Mouse (Mus musculus): ENCODE results near the gene Cyb561d1.
"Not testable (repeated sequence)": the region's sequence is repeated elsewhere in the genome, so short reads cannot be mapped to it uniquely, and the experiment has no call there.

Cyb561d1 gene

DNA sequence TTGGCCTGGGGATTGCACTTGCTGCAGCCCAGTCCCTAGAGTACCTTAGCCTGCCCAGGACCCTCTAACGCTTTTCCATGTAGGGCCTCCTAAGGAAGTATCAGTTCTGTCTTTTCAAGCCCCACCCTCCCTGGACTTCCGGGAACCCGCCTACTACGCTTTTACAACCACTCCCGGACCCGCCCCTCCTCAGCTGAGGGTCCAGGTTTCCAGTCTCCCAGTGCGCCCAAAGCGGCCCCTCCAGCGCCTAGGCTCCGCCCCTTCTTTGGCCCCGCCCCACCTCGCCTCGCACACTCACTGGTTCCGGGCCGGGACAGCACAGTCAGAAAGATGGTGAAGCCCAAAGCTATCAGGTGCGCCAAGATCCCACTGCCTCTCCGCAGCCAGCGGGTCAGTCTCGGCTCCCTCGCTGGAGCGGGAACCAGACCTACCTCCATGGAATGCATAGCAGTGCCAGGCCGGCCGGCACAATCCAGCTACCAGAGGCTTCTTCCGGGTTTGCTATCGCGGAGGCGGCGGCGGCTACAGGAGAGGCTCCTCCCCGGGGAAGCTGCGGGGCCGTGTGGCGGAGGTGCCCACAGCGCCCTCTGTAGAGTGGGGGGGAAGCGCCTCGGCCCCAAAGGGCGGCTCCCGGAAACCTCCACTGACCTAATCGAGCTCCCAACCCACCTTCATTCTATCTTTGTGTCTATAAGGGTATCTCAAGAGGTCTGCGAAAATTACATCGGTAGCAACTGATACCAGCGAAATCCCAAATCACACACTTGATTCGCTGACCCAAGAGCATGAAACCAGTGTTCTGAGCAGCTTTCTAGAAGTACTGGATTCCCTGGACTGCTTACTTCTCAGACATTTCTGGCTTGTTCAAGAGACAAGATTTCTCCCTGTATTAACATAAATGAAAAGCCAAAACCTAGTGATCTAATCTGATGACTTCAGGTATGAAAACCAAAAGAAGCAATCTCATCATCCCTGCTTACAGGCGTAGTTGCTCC, at the start of gene Cyb561d1:
Gene Cyb561d1, minus strand, starts transcription at position 884 of the 995 bp plus-strand sequence.
- in situ Hi-C loops (cut with MboI, MseI): no loop called here

- in situ Hi-C loops (cut with MboI, MseI): loop anchor here in 1 of 2 experiments (5.0 kb wide), 1 partner anchor 80 kb away; no protein-coding TSS in a partner anchor
Measured at GRCm38 (mm10) chr3:108246857-108247256, 45.8 kb upstream of the Cyb561d1 start.

DNA sequence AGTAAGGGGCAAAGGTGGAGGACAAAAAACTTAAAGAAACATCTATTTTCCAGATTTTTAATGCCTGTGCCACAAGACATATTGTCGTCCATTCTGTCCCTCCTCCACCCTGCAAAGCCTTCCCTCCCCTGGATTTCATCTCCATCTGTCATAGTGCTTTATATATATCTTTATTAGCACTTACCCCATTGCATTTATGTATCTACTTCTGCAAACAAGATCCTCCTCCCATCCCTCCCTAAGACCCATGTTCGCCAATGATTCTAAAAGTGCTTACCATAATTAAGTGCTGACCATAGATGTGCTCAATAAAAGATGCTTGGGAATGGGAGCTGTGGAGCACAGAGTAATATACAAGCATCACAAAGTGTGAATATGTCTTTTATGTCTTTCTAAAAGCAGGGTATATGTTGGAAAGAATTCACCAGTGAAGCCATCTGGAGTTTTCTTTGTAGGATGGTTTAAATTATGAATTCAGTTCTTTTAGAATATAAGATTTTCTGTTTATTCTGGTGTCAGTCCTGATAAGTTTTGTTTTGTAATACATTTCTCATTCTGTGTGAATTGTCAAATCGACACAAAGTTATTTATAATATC, 40.3 kb upstream of the Cyb561d1 start:
- in situ Hi-C loops (cut with MboI, MseI): no loop called here

DNA sequence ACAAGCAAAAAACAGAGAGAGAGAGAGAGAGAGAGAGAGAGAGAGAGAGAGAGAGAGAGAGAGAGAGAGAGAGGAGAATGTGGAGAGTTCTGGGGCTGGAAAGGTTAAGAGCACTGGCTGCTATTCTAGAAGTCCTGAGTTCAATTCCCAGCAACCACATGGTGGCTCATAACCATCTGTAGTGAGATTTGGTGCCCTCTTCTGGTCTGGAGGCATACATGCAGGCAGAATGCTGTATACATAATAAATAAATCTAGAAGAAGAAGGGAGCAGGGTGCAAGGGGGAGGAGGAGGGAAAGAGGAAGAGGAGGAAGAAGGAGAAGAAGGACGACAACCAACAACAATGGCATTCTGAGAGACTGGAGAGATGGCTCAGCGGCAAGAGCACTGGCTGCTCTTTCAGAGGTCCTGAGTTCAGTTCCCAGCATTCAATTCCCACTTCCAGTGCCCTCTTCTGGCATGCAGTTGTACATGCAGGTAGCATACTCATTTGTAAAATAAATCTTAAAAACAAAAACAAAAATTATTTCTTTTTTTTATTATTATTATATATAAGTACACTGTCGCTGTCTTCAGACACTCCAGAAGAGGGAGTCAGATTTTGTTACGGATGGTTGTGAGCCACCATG, 36.6 kb upstream of the Cyb561d1 start:
- in situ Hi-C loops (cut with MboI, MseI): not testable (repeated sequence)

GRCm38 (mm10) chr3:108231646-108232045, 30.6 kb upstream of the Cyb561d1 start:
- in situ Hi-C loops (cut with MboI, MseI): no loop called here

DNA sequence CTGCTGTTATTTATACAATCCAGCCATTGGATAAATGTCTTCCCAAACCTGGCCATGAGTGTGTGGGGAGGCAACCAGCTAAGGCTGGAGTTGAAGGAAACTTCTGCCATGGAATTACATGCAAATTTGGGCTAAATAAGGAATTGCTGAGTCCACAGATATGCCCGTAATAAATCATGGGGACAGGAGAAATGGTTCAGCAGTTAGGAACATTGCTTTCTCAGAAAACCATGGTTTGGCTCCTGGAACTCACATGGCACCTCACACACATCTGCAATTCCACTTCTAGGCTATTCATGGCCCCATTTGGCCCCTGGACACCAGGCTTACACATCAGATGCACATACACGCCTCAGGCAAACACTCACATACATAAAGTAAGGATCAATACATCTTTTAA, 26.5 kb upstream of the Cyb561d1 start:
- in situ Hi-C loops (cut with MboI, MseI): no loop called here

DNA sequence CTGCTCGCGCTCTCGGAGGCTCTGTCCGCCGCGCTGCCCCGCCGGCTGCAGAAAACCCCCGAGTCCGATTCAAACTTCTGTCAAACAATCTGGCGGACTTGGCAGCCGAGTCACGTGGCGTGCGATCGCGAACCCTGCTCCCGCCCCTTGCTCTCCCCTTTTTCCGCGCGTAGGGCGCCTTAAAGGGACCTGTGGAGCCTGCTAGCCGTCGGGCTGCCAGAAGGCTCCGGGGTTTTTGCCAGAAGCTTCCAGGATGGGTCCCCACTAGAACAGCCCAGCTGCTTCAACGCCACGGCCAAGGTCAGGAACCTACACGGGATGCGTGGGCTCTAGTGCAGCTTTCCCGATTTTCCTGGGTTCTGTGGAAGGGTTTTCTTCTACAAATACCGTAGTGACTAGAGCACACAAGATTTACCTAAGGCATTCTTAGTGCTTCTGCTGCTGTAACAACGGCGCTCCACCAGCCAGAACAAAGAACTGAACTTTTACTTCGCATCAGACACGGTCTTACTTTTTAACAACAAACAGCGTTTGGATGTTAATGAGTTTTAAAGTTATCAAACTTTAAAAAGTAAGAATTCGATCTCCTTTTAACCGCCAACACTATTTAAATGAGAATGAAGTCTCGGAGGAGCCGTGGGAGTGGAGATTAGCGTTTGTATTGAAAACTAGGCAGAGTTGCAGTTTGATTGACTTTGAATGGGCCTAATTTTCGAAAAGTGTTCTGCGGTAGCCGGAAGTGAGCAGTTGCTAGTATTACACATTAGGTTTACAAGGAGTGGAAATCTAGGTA, 25.7 kb upstream of the Cyb561d1 start, which contains the start of gene Sypl2:
Gene Sypl2, minus strand, starts transcription at position 91 of the 793 bp plus-strand sequence.
- in situ Hi-C loops (cut with MboI, MseI): no loop called here

GRCm38 (mm10) chr3:108225711-108226557, 24.9 kb upstream of the Cyb561d1 start:
- in situ Hi-C loops (cut with MboI, MseI): no loop called here

GRCm38 (mm10) chr3:108220661-108221060, 19.6 kb upstream of the Cyb561d1 start:
- in situ Hi-C loops (cut with MboI, MseI): no loop called here

GRCm38 (mm10) chr3:108214734-108215133, 13.7 kb upstream of the Cyb561d1 start:
- in situ Hi-C loops (cut with MboI, MseI): no loop called here

- in situ Hi-C loops (cut with MboI, MseI): no loop called here
Measured at GRCm38 (mm10) chr3:108212406-108212805, 11.4 kb upstream of the Cyb561d1 start.

DNA sequence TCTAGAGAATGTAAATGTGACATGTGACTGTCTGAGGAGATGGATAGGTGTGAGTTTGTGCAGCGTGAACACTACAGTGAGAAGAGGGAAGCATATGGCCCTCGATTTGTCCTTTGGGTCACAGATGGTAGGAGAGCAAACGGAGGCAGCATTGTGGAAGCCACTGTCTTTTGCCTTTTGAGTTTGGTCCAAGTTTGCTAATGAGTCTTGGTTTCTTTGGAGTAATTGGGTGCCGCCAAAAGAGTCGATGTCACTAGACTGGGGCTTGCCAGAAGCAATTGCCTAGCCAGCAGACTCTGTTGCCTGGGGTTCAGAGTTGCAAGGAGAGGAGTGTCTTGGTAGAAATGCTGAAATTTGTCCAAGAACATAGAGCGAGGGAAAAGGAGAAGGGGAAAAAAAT, 10.8 kb upstream of the Cyb561d1 start:
- in situ Hi-C loops (cut with MboI, MseI): no loop called here

- in situ Hi-C loops (cut with MboI, MseI): no loop called here
Measured at GRCm38 (mm10) chr3:108210771-108211139, 9.7 kb upstream of the Cyb561d1 start, which contains the start of gene Atxn7l2. Atxn7l2 (minus strand) TSS chr3:108210934.

DNA sequence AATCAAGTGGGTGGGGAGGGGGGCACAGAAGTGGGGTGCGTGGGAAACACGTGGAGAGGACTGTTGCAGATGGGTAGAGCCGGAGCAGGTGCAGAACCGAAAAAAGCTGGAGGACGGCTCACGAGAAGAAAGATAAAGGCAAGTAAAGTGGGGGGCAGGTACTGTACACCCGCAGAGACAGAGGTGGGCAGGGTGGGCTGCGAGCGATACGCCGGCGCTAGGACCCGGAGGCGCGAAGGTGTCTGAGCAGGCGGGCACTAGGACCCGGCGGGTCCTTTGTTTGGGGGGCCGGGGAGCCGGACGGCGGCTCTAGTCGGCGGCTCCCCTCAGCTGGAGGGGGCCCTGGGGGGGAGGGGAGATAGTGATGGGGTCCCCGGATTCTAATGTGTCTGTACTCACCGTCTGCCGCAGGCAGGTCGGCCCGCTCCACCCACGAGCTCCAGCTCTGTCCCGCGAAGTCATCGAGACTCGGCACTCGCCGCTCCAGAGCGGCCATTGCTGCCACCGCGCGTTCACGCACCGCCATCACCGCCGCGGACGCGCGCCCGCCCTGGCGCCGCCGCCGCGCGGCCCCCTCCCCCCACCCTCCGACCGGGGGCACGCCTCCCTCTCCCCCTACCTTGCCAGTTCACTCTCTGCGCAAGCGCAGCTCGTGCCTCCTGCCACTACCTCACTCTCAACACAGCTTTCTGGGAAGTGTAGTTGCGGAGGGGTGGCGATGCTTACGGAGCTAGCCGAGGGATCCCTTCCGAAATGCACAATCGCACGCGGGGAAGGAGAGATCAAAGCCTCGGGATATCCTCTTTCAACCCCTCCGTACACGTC, 9.1 kb upstream of the Cyb561d1 start:
- in situ Hi-C loops (cut with MboI, MseI): no loop called here

DNA sequence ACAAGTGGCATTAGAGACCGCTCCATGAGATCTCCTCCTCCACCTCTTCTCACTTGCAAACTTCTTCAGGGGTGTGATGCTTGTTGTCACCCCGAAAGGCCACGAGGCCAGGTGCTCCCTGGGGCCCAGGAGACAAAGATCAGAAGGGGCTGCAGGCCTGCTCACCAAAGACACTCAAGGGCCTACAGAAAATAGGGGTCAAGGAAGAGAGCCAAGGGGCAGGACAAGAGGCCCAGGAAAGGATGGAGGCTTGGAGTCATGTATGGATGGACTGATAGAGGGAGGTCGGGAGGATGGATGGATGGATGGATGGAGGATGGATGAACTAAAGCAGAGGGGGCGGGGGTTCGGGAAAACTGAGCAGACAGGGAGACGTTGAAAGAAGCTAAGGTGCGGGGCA, 8.5 kb upstream of the Cyb561d1 start:
- in situ Hi-C loops (cut with MboI, MseI): no loop called here

DNA sequence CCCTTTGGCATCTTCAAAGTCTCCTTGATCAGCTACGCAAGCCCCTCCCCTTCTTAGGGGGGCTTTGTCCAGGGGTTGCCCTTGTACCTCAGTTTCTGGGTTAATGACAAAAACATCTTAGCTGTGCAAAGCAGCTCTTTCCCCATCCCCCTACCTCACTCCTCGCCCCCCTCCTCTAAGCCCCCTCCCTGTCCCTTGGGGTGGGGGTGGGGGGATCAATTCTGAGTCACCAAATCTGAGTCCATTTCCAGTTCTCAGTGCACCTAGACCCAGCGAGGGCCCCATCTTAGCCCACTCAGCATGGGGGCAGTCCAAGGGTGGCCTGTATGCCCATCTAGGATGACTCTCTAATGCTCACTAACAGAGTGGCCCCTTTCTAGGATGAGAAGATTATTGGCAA, 8.0 kb upstream of the Cyb561d1 start:
- in situ Hi-C loops (cut with MboI, MseI): no loop called here

GRCm38 (mm10) chr3:108206731-108207375, 5.8 kb upstream of the Cyb561d1 start:
- in situ Hi-C loops (cut with MboI, MseI): no loop called here

GRCm38 (mm10) chr3:108205601-108206000, 4.6 kb upstream of the Cyb561d1 start:
- in situ Hi-C loops (cut with MboI, MseI): no loop called here

DNA sequence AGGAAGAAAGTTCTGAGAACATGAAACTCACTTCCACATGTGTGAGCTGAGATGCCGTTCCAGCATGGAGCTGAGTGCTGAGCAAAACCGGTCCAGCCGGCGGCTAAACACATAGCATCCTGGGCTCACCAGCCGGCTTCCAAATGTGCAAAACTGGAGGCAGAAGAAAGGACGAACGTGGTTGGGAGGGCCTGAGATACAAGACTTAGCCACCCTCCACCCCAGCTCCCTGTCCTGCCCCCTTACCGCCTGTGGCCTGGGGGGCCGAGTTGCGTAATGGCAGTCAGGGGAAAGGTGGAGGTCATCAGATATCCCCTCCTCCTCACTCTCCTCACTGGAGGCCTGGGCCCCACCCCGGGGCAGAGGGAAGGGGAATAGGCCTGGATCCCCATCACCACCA, 3.5 kb upstream of the Cyb561d1 start:
- in situ Hi-C loops (cut with MboI, MseI): no loop called here
